Mouse (Mus musculus) lung, embryonic 16.5 days (tissue): ENCODE measurements around the gene Pof1b. TPM values are rescaled to one million over a fixed set of nuclear protein-coding genes. Genes with fewer than 3 reads are reported as not detected.

Experiments
- polyA plus RNA-seq: library from polyadenylated mRNA; unstranded; fragments of >200 nt; fragmentation: Nextera tagmentation; extraction: Ambion mirVana; gene quantifications from 2 replicates; pipeline ENCODE4 v1.2.1, GENCODE M21; 2015

Gene Pof1b
- polyA plus RNA-seq, 1 experiment from 2014 or later: 1.8 TPM

Other genes starting within 250 kb of the Pof1b start
- 0.16 TPM in 1 of 2 replicates, not detected in the other for gene 2010106E10Rik, start 203.4 kb downstream of the Pof1b start, polyA plus RNA-seq
- gene Zfp711, start 98.1 kb downstream of the Pof1b start, polyA plus RNA-seq: 12.4 and 12.6 TPM in 2 replicates